In genomic region chr12:88428735-88429134, GRCm38 (mm10) we compare ENCODE assay signal across 14 mouse cellular contexts.
DNase-seq lines count a peak whose midpoint lies in the region; ATAC-seq and TF ChIP-seq lines count a peak whose summit lies in the region.
"Had no signal": no experiment of that assay in that cellular context is flagged by ENCODE, and none has a peak within 500 bp of the region (broad histone marks: within the 10 kb centered on the region; RNA-seq: fewer than 3 reads in every experiment).

No protein-coding gene starts in this region.

- no peak overlapping the region for H3K27ac ChIP-seq in intestine, postnatal 0 days (ENCODE audit: low read depth, low read length)
- no peak overlapping the region for H3K27ac ChIP-seq in intestine, embryonic 16.5 days (ENCODE audit: low read length)
- H3K27ac ChIP-seq: embryonic facial prominence, embryonic 13.5 days; midbrain, embryonic 10.5 days had no signal

- H3K4me2 ChIP-seq in intestine, postnatal 0 days (replicated peaks; ENCODE audit: low read depth): no peak overlapping the region
- H3K4me2 ChIP-seq in intestine, embryonic 16.5 days (ENCODE audit: low read depth, low read length): no peak overlapping the region
- H3K4me2 ChIP-seq: hindbrain, embryonic 15.5 days had no signal

- no peak overlapping the region for H3K9ac ChIP-seq in intestine, postnatal 0 days (ENCODE audit: low read depth, low read length)
- H3K9ac ChIP-seq in intestine, embryonic 16.5 days (ENCODE audit: low read depth, low read length): no peak overlapping the region
- H3K9ac ChIP-seq: embryonic facial prominence, embryonic 13.5 days; forebrain, postnatal 0 days had no signal

- no peak overlapping the region for H3K4me3 ChIP-seq in intestine, postnatal 0 days (ENCODE audit: low read depth, low read length)
- H3K4me3 ChIP-seq in intestine, embryonic 16.5 days (ENCODE audit: low read length): no peak overlapping the region
- H3K4me3 ChIP-seq: embryonic facial prominence, embryonic 13.5 days; hindbrain, embryonic 15.5 days; midbrain, embryonic 10.5 days had no signal

- ATAC-seq in intestine, postnatal 0 days: 0 out of 2 replicates have a peak, but pooled peaks have one; percentile 36
- no peak for ATAC-seq in intestine, embryonic 16.5 days
- 0 out of 2 replicates have a peak, but pooled peaks have one; percentile 32 for ATAC-seq in monocyte, adult 5-6 weeks (replicated peaks; ENCODE audit: insufficient number of reproducible peaks, low FRiP score, low TSS enrichment, poor library complexity, severe bottlenecking)
- ATAC-seq: forebrain, postnatal 0 days had no signal

- peak; percentile 2 for DNase-seq in c-Kit-positive CD71-positive TER-119-positive erythroid progenitor cells, embryonic 14.5 days (ENCODE audit: low spot score)
- peak; percentile 57 for DNase-seq in induced T-regulatory cell, adult 2 months (ENCODE audit: low read depth)
- no peak for DNase-seq in urinary bladder, postnatal 14 days (ENCODE audit: low spot score)
- DNase-seq in right cerebral cortex, adult 18-20 months: no peak
- no peak for DNase-seq in adrenal gland, postnatal 36 days
- DNase-seq: cerebellum, adult 2 months; forebrain, postnatal 0 days; kidney, postnatal 36 days had no signal

- no peaks in the 10 kb centered on the region for H3K36me3 ChIP-seq in intestine, postnatal 0 days (ENCODE audit: control insufficient read depth, insufficient read depth)
- no peaks in the 10 kb centered on the region for H3K36me3 ChIP-seq in intestine, embryonic 16.5 days (ENCODE audit: control insufficient read depth, insufficient read depth, low read length)
- H3K36me3 ChIP-seq: hindbrain, embryonic 15.5 days had no signal

- H3K4me1 ChIP-seq in intestine, postnatal 0 days (replicated peaks; ENCODE audit: control insufficient read depth, insufficient read depth, low read length): no peaks in the 10 kb centered on the region
- H3K4me1 ChIP-seq in intestine, embryonic 16.5 days (ENCODE audit: control insufficient read depth, insufficient read depth, low read length): no peaks in the 10 kb centered on the region
- H3K4me1 ChIP-seq: midbrain, embryonic 10.5 days had no signal

- no peak for TF ChIP-seq CTCF in intestine, postnatal 0 days (IDR thresholded peaks at IDR 0.05; ENCODE audit: low read depth)

- no peaks in the 10 kb centered on the region for H3K9me3 ChIP-seq in intestine, postnatal 0 days (ENCODE audit: control insufficient read depth)
- no peaks in the 10 kb centered on the region for H3K9me3 ChIP-seq in intestine, embryonic 16.5 days (ENCODE audit: control insufficient read depth, low read length)
- H3K9me3 ChIP-seq: embryonic facial prominence, embryonic 13.5 days; hindbrain, embryonic 15.5 days; midbrain, embryonic 10.5 days had no signal

- WGBS in intestine, postnatal 0 days: 75% methylated on average over 2 of the region's 2 CpGs
- WGBS in intestine, embryonic 16.5 days: 74% methylated on average over 2 of the region's 2 CpGs

- no peaks in the 10 kb centered on the region for H3K27me3 ChIP-seq in intestine, postnatal 0 days (replicated peaks; ENCODE audit: control insufficient read depth, insufficient read depth, low read length)
- no peaks in the 10 kb centered on the region for H3K27me3 ChIP-seq in intestine, embryonic 16.5 days (replicated peaks; ENCODE audit: control insufficient read depth, insufficient read depth, low read length)
- H3K27me3 ChIP-seq: embryonic facial prominence, embryonic 13.5 days; hindbrain, embryonic 15.5 days had no signal

Comparison
In these comparisons a context has a peak if more than half of its experiments do, and no peak if none do; other contexts are left out.
1. DNase-seq: peak in c-Kit-positive CD71-positive TER-119-positive erythroid progenitor cells, embryonic 14.5 days (single experiment) and induced T-regulatory cell, adult 2 months (single experiment); none in urinary bladder, postnatal 14 days (single experiment), right cerebral cortex, adult 18-20 months (single experiment) and adrenal gland, postnatal 36 days (0 of 2).